Mouse (Mus musculus) limb, embryonic 12.5 days (tissue): ENCODE results near the gene Gm43517. TPM values are rescaled to one million over a fixed set of nuclear protein-coding genes. Genes with fewer than 3 reads are reported as not detected.

Experiments used
- ATAC-seq: fragments of 200-750 bp; cut with Nextera tagmentation; 2 replicates; pipeline ENCODE4 v1.8.0; 2017; ENCODE audit warnings: low read depth, moderate TSS enrichment; ENCODE audit not compliant: insufficient number of reproducible peaks, insufficient read depth, low FRiP score, low TSS enrichment
- H3K27ac ChIP-seq: fragments of 300-500 bp; sonication (generic); 2 replicates; pipeline ENCODE4 v1.5.1; 2016; ENCODE audit warnings: mild to moderate bottlenecking, moderate library complexity
- H3K27me3 ChIP-seq: fragments of 300-500 bp; sonication (generic); 2 replicates; pipeline ENCODE4 v1.6.1; 2016; ENCODE audit warnings: mild to moderate bottlenecking, moderate library complexity
- H3K36me3 ChIP-seq: fragments of 300-500 bp; sonication (generic); 2 replicates; pipeline ENCODE4 v1.6.1; 2016; ENCODE audit warnings: mild to moderate bottlenecking, moderate library complexity
- H3K4me1 ChIP-seq: fragments of 300-500 bp; sonication (generic); replicated peaks from 2 replicates; pipeline ENCODE4 v1.6.1; 2016
- H3K4me2 ChIP-seq: fragments of 300-500 bp; sonication (generic); 2 replicates; pipeline ENCODE4 v1.6.1; 2016; ENCODE audit warnings: mild to moderate bottlenecking, moderate library complexity
- H3K4me3 ChIP-seq: fragments of 300-500 bp; sonication (generic); replicated peaks from 2 replicates; pipeline ENCODE4 v1.5.1; 2016; ENCODE audit warnings: mild to moderate bottlenecking
- H3K9ac ChIP-seq: fragments of 300-500 bp; sonication (generic); replicated peaks from 2 replicates; pipeline ENCODE4 v1.6.1; 2016; ENCODE audit warnings: mild to moderate bottlenecking, moderate library complexity
- H3K9me3 ChIP-seq: fragments of 300-500 bp; sonication (generic); 2 replicates; pipeline ENCODE4 v1.6.1; 2016; ENCODE audit warnings: mild to moderate bottlenecking, moderate library complexity
- WGBS: fragments of 180-500 bp; shearing (Covaris S2); methylation state at CpG from one replicate; pipeline ENCODE4 v1.1.7; 2016; 5-methylcytosine and 5-hydroxymethylcytosine counted together
- polyA plus RNA-seq: library from polyadenylated mRNA; unstranded; fragments of >200 nt; fragmentation: Nextera tagmentation; extraction: Ambion mirVana; gene quantifications from 2 replicates; pipeline ENCODE4 v1.2.1, GENCODE M21; 2016

Gm43517 gene
- not detected in 2 replicates for polyA plus RNA-seq

DNA sequence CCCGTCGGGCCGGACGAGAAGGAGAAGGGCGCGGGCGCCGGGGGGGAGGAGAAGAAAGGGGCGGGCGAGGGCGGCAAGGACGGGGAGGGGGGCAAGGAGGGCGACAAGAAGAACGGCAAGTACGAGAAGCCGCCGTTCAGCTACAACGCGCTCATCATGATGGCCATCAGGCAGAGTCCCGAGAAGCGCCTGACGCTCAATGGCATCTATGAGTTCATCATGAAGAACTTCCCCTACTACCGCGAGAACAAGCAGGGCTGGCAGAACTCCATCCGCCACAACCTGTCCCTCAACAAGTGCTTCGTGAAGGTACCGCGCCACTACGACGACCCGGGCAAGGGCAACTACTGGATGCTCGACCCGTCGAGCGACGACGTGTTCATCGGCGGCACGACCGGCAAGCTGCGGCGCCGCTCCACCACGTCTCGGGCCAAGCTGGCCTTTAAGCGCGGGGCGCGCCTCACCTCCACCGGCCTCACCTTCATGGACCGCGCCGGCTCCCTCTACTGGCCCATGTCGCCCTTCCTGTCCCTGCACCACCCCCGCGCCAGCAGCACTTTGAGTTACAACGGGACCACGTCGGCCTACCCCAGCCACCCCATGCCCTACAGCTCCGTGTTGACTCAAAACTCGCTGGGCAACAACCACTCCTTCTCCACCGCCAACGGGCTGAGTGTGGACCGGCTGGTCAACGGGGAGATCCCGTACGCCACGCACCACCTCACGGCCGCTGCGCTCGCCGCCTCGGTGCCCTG, at the start of gene Gm43517:
Gene Gm43517, plus strand, starts transcription at position 299 of the 755 bp plus-strand sequence.
- Histone ChIP-seq H3K36me3 (no peaks in the 10 kb centered on the region), H3K4me1 (peaks cover 7% of the 10 kb centered on the region), H3K9ac (no peak within 1 kb of the TSS), H3K27me3 (peaks cover 65% of the 10 kb centered on the region), H3K4me2 (peak within 1 kb of the TSS; percentile 60), H3K9me3 (no peaks in the 10 kb centered on the region), H3K4me3 (peak within 1 kb of the TSS; percentile 41), H3K27ac (no peak within 1 kb of the TSS)
- no peak for ATAC-seq
- WGBS = 1% methylated on average over 75 of the region's 75 CpGs

DNA sequence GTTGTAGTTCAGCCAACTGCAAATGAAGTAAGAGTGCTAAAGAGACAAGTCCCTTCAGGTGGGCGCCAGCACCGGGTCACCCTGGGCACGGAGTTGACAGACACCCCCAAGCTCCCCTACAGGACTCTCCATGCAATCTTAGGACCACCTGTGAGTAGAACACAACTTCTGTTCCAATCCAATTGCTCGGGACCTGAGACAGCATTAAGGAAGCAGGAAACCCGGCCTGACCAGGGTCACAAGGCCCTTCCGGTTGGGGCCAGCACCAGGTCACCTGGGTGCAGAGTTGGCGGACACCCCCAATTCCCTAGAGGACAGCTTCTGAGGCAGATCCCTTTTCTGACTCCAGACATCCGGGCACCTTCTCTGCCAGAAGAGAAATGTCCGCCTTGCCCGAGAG, 35.3 kb upstream of the Gm43517 start:
- no peaks in the 10 kb centered on the region for H3K9me3 ChIP-seq
- H3K9ac ChIP-seq = no peak overlapping the region
- no peak overlapping the region for H3K4me3 ChIP-seq
- no peak for ATAC-seq
- H3K36me3 ChIP-seq = no peaks in the 10 kb centered on the region
- H3K27me3 ChIP-seq = no peaks in the 10 kb centered on the region
- no peaks in the 10 kb centered on the region for H3K4me1 ChIP-seq
- H3K27ac ChIP-seq = no peak overlapping the region
- WGBS = 84% methylated on average over 10 of the region's 10 CpGs
- H3K4me2 ChIP-seq = no peak overlapping the region

DNA sequence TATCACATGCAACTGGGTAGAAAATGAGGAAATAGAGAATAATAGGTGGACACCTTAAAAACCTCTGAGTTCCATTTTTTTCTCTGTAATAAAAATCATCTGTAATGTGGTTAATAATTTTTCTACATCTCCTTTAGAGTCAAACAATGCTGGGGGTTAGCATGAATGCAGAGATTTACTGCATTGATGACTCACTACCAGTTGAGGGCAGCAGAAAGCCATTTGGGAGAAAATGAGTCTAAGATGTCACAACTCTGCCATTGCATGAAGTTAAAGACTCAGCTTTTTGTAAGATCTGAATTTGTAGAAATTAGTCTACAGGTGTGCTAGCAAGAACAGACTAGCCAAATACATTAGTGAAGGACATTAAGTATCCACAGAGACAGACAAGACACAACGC, 16.0 kb upstream of the Gm43517 start:
- H3K27ac ChIP-seq = no peak overlapping the region
- H3K27me3 ChIP-seq = peaks cover 29% of the 10 kb centered on the region
- H3K9me3 ChIP-seq = no peaks in the 10 kb centered on the region
- no peak overlapping the region for H3K9ac ChIP-seq
- ATAC-seq = no peak
- no peak overlapping the region for H3K4me3 ChIP-seq
- WGBS = 51% methylated on average over 1 of the region's 1 CpGs
- no peaks in the 10 kb centered on the region for H3K4me1 ChIP-seq
- no peak overlapping the region for H3K4me2 ChIP-seq
- H3K36me3 ChIP-seq = no peaks in the 10 kb centered on the region

DNA sequence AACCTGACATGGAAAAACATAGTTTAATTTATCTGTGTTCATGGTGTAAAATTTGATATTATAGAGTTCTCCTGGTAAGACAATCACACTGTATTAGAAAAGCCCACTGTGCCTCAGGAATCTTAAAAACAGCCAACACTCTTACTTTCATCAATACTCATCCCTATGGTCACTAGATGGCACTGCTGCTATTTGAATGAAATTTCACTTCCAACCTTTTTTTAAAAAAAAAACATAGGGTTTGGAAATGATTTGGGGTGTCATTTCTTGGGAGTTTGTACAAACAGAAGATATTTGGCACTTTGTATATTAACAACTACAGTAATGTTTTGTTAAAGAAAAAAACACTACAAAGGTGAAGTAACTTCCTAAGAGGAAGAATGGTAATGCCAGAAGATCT, 12.8 kb upstream of the Gm43517 start:
- peaks cover 58% of the 10 kb centered on the region for H3K27me3 ChIP-seq
- H3K4me3 ChIP-seq = no peak overlapping the region
- no peak overlapping the region for H3K9ac ChIP-seq
- H3K4me2 ChIP-seq = no peak overlapping the region
- H3K4me1 ChIP-seq = no peaks in the 10 kb centered on the region
- no peaks in the 10 kb centered on the region for H3K9me3 ChIP-seq
- no peak overlapping the region for H3K27ac ChIP-seq
- ATAC-seq = no peak
- no peaks in the 10 kb centered on the region for H3K36me3 ChIP-seq

DNA sequence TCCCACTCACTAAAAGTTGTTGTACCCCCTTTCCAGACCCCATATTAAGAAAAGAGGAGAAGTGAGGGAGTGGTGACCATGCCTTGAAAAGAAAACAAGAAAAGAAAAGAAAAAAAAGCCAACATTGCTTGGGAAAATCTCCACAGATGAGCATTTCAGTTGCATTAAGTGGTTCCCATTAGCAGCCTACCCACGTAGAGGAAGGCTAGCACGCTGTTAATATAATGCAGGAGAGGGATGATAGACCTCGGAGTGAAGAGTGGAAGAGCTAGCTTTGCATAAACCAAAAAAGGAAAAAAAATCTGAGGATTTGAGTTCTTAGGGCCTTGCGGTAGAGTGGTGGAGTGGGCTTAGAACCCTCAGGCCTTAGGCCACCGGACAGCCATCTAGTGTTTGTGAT, 11.8 kb upstream of the Gm43517 start:
- no peak overlapping the region for H3K4me2 ChIP-seq
- H3K9ac ChIP-seq = no peak overlapping the region
- H3K36me3 ChIP-seq = no peaks in the 10 kb centered on the region
- H3K27me3 ChIP-seq = peaks cover 68% of the 10 kb centered on the region
- WGBS = 5% methylated on average over 5 of the region's 5 CpGs
- no peak for ATAC-seq
- H3K4me1 ChIP-seq = no peaks in the 10 kb centered on the region
- H3K4me3 ChIP-seq = no peak overlapping the region
- no peak overlapping the region for H3K27ac ChIP-seq
- no peaks in the 10 kb centered on the region for H3K9me3 ChIP-seq

DNA sequence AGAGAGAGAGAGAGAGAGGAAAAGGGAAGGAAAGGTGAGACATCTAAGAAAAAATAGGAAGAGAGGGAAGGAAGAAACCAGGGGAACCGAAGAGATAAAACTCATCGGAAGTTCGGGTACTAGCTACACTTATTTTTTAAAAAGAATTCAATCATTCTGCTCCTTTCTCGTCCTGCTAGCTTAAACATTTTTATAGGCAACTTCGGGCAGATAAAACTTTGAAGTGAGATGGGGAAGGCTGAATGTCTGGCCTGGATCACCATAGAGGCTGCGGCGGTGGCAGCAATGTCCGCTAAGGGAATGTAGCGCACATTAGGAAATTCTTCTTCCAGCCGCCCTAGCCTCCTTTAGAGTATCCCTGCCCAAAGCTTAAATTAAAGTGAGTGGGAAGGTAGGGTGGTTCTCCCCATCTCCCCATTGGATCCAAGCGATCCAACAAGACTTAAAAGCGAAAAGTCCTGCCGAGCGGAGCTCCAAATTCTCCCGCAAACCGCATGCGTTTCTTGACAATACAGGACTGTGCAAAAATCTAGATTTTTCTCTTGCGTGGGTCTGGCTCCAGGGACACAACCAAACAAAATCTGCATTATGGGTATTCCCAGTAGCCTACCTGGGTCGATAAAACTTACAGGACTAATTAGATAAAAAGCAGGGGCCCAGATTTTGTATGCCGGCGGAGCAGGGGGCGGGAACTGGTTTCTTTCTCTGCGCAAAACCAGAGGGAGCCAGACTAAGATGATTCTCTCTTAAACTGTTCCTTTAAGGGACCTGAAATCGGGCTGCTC, 11.0 kb upstream of the Gm43517 start:
- WGBS = under 1% methylated on average over 24 of the region's 24 CpGs
- H3K4me1 ChIP-seq = no peaks in the 10 kb centered on the region
- ATAC-seq = no peak
- H3K36me3 ChIP-seq = no peaks in the 10 kb centered on the region
- peak overlapping the region; percentile 4; the same call in 1 of the 2 replicates for H3K4me3 ChIP-seq
- peak overlapping the region; percentile 39 for H3K4me2 ChIP-seq
- no peaks in the 10 kb centered on the region for H3K9me3 ChIP-seq
- no peak overlapping the region for H3K9ac ChIP-seq
- peaks cover 76% of the 10 kb centered on the region for H3K27me3 ChIP-seq
- H3K27ac ChIP-seq = no peak overlapping the region

DNA sequence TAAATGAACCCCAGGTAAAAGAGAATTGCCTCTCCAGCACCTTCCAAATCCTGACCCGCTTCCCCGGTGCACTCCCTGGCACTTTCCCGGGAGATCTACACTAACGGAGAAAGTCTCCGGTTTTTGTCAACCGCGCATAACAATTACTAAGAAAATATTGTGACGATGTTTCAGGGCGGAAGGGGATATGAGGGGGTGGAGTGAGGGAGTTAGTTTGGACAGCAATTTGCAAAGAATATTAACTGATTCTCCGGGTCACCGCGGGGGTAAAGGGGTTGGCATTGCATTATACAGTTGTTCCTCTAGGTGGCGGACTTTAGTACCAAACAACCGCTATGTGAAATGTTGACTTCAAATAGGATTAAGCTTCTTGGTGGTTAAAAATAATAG, 10.4 kb upstream of the Gm43517 start:
- Histone ChIP-seq H3K27me3 (peaks cover 82% of the 10 kb centered on the region), H3K4me3 (peak overlapping the region; percentile 4; the same call in 1 of the 2 replicates), H3K4me2 (peak overlapping the region; percentile 39), H3K9ac (no peak overlapping the region), H3K9me3 (no peaks in the 10 kb centered on the region), H3K27ac (no peak overlapping the region), H3K36me3 (no peaks in the 10 kb centered on the region), H3K4me1 (no peaks in the 10 kb centered on the region)
- under 1% methylated on average over 14 of the region's 14 CpGs for WGBS
- no peak for ATAC-seq

DNA sequence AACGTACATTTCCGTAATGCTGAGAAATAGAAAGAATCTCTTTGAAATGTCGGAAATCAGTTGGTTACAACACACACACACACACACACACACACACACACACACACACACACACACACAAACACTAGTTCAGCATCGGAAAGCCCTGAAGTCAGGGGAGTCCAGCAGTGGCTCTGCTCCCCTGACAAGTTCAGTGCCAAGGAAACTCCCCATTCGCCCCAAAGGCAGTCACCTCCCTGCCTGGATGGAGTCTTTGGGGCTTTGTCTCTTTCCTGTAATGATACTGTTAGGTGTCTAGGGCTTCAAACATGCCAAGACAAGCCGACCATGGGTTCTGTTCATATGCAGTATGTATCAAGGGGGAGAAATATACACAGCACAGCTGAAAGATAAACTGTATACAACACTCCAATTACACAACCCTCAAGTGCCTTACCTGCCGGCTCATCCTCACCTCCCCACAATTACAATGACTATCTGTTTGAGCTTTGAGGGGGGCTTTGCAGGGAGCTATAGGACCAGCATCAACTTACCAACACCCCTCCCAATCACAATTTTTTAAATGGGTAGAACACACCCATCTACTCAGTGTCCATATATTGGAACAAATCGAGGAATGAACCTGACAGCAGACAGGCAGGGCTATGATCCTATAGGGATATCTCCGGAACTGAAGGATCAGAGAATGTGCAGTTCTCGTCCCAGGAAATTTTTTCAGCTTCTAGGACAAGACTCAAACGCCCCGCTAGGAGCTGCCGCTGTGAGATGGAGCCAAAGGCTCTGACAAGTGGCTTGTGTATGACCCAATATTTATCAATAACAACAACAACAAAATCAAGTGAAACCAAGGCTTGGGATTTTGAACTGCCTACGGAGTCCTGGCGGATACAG, 9.3 kb upstream of the Gm43517 start:
- Histone ChIP-seq H3K9ac (no peak overlapping the region), H3K4me3 (no peak overlapping the region), H3K4me1 (no peaks in the 10 kb centered on the region), H3K27me3 (peaks cover 88% of the 10 kb centered on the region), H3K27ac (no peak overlapping the region), H3K36me3 (no peaks in the 10 kb centered on the region), H3K9me3 (no peaks in the 10 kb centered on the region), H3K4me2 (no peak overlapping the region)
- WGBS = 1% methylated on average over 15 of the region's 15 CpGs
- no peak for ATAC-seq

DNA sequence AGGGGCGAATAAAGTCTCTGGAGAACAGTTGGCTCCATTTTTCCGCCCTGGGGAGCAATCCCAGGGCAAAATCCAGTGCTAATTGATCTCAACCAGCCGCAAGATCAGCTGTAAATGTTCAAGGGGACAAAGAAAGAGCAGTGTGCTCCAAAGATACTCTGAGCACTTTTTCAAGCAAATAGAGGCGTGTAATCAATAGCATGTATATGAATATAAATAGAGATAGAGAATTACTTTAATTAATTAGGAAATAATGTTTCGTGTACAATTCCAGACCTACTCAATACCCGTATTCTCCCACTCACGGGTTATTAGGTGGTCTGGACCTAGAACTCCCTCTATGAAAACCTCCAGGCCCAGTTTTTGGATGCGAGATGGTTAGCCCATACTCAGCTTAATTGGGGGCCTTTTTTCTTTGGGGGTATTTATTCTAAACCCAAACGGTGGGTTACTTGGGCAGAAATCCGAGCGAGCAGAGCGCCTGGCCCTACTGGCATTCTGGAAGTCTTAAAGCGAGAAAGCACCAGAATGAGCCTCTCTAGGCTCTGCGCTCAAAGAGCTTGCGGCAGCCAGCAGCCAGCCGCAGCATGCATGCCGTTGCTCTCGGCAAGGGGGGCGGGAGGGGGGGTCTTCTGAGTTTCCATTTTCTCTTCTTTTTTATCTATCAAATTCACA, 8.5 kb upstream of the Gm43517 start:
- H3K4me2 ChIP-seq = no peak overlapping the region
- no peaks in the 10 kb centered on the region for H3K4me1 ChIP-seq
- peaks cover 81% of the 10 kb centered on the region for H3K27me3 ChIP-seq
- no peak overlapping the region for H3K27ac ChIP-seq
- no peak overlapping the region for H3K4me3 ChIP-seq
- no peaks in the 10 kb centered on the region for H3K9me3 ChIP-seq
- WGBS = under 1% methylated on average over 19 of the region's 19 CpGs
- no peaks in the 10 kb centered on the region for H3K36me3 ChIP-seq
- ATAC-seq = no peak
- no peak overlapping the region for H3K9ac ChIP-seq

DNA sequence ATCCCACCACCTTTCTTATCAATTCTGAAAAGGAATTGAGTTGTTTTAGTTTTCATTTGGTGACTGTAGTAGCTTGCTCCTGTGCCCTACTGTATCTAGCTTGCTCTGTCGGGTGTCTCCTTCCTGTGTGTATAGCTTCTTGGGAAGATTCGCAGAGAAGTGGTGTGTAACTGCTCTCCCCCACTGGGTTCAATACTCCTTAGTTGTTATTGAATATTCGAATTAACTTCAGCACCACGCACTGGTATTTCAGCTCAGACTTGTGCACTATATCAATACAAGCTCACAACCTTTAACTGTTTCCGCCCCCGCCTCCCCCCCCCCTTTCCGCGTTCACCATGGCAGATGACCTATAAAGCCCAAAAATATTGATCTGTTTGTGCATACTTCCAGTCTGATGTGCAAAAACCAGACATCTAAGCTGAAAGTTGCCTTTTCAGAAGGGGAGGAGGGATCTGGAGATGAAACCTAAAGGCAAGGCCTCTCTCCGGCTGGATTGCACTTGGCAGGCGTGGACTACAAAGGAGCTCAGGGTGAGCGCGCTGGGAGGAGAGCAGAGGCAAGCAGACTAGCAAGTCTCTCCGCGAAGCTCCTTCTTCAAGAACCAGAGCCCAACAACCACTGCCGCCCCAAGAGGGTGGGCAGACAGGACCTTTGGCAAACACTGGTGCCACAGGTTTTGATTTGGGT, 7.5 kb upstream of the Gm43517 start:
- Histone ChIP-seq H3K9me3 (no peaks in the 10 kb centered on the region), H3K4me1 (no peaks in the 10 kb centered on the region), H3K36me3 (no peaks in the 10 kb centered on the region), H3K4me3 (no peak overlapping the region), H3K27ac (no peak overlapping the region), H3K27me3 (peaks cover 88% of the 10 kb centered on the region), H3K9ac (no peak overlapping the region), H3K4me2 (no peak overlapping the region)
- ATAC-seq = no peak
- under 1% methylated on average over 15 of the region's 15 CpGs for WGBS
